Mouse (Mus musculus): ENCODE results near the gene Tmem88. TPM values are rescaled to one million over a fixed set of nuclear protein-coding genes. Genes with fewer than 3 reads are reported as not detected.
A peak's percentile ranks its signal among the peaks of the same experiment; 100 is the strongest.

The Tmem88 gene
- polyA plus RNA-seq, 1 experiment from 2014 or later, result 4.7 TPM

DNA sequence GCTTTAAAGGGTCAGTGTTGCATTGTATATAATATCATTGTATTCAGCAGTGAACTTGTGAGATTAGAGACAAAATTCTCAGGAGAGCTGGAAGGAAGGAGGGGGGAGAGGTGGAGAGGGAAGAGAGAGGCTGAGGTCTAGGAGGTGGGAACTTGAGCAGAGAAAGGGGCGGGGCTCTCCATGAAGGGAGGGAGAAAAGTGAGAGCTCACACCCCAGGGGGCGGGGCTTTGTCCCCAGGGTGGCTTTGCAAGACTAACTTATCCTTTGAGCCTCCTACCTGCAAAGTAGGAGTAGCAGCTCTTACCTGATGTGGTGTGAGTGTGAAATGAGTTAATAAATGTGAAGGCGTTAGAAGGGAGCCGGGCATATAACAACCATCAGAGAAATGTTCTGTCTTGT is 30.7 kb upstream of the Tmem88 start:
- no peaks in the 10 kb centered on the region for H3K36me3 ChIP-seq (ENCODE audit: control insufficient read depth, insufficient read depth, low read length)
- H3K27me3 ChIP-seq (replicated peaks; ENCODE audit: control insufficient read depth, insufficient read depth, low read length), result no peaks in the 10 kb centered on the region
- H3K4me1 ChIP-seq (ENCODE audit: control insufficient read depth, insufficient read depth, low read length), result no peaks in the 10 kb centered on the region
- no peak for DNase-seq (ENCODE audit: low spot score)
- H3K9me3 ChIP-seq (replicated peaks; ENCODE audit: control insufficient read depth, low read length), result no peaks in the 10 kb centered on the region
- H3K9ac ChIP-seq (ENCODE audit: low read length), result no peak overlapping the region
- 34% methylated on average over 4 of the region's 4 CpGs for WGBS
- H3K27ac ChIP-seq (ENCODE audit: low read depth, low read length), result no peak overlapping the region
- no peak overlapping the region for H3K4me2 ChIP-seq (ENCODE audit: low read length)
- ATAC-seq, result no peak
- no peak overlapping the region for H3K4me3 ChIP-seq (ENCODE audit: low read depth, low read length)

GRCm38 (mm10) chr11:69426246-69426645 is 28.2 kb upstream of the Tmem88 start:
- no peak overlapping the region for H3K27ac ChIP-seq (ENCODE audit: low read depth, low read length)
- H3K27me3 ChIP-seq (replicated peaks; ENCODE audit: control insufficient read depth, insufficient read depth, low read length), result peaks cover 17% of the 10 kb centered on the region
- no peaks in the 10 kb centered on the region for H3K9me3 ChIP-seq (replicated peaks; ENCODE audit: control insufficient read depth, low read length)
- no peaks in the 10 kb centered on the region for H3K4me1 ChIP-seq (ENCODE audit: control insufficient read depth, insufficient read depth, low read length)
- 72% methylated on average over 2 of the region's 2 CpGs for WGBS
- DNase-seq (ENCODE audit: low spot score) (no peak), ATAC-seq (no peak)
- no peak overlapping the region for H3K4me2 ChIP-seq (ENCODE audit: low read length)
- no peak overlapping the region for H3K9ac ChIP-seq (ENCODE audit: low read length)
- no peaks in the 10 kb centered on the region for H3K36me3 ChIP-seq (ENCODE audit: control insufficient read depth, insufficient read depth, low read length)
- H3K4me3 ChIP-seq (ENCODE audit: low read depth, low read length), result no peak overlapping the region

DNA sequence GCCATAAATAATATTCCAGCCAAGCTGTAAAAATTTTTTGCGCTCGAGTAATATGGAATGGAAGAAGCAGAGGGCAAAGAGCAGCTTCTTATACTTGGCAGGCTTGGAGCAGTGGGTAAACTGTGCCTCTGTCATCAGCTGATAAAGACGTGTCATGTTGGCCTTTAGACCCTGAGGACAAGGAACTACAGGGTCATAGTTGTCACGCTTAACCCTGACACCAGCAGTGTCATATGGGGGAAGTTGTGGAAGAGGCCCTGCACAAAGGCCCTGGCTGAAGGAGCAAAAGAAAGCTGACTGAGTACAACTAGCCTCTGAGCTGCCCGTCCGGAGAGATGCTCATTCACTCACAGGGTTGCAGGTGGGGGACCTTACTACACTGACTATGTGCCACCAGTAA is 25.9 kb upstream of the Tmem88 start:
- Histone ChIP-seq H3K9me3 (replicated peaks; ENCODE audit: control insufficient read depth, low read length) (no peaks in the 10 kb centered on the region), H3K4me2 (ENCODE audit: low read length) (no peak overlapping the region), H3K27ac (ENCODE audit: low read depth, low read length) (no peak overlapping the region), H3K36me3 (ENCODE audit: control insufficient read depth, insufficient read depth, low read length) (no peaks in the 10 kb centered on the region), H3K4me1 (ENCODE audit: control insufficient read depth, insufficient read depth, low read length) (peaks cover 16% of the 10 kb centered on the region), H3K27me3 (replicated peaks; ENCODE audit: control insufficient read depth, insufficient read depth, low read length) (peaks cover 25% of the 10 kb centered on the region), H3K9ac (ENCODE audit: low read length) (no peak overlapping the region), H3K4me3 (ENCODE audit: low read depth, low read length) (no peak overlapping the region)
- ATAC-seq (no peak), DNase-seq (ENCODE audit: low spot score) (no peak)
- 81% methylated on average over 6 of the region's 6 CpGs for WGBS

DNA sequence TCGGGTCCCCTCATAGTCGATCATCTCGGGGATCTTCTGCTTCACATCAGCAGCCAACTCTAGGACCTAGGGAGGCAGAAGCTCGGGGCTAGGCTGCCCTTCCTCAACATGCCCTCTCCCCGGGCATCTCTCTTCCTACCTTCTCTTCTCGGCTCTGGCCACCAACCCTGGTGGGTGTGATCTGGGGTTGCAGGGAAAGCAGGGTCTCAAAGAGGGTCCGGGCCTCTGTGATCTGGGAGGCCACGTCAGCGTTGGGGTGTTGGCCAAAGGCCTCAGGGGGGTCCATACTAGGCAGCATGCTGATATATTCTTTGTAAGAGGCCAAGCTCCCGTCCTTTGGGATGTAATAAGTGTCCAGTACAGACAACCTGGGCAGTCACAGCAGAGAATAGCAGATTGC is 24.8 kb upstream of the Tmem88 start:
- 88% methylated on average over 10 of the region's 10 CpGs for WGBS
- Histone ChIP-seq H3K4me3 (ENCODE audit: low read depth, low read length) (no peak overlapping the region), H3K36me3 (ENCODE audit: control insufficient read depth, insufficient read depth, low read length) (no peaks in the 10 kb centered on the region), H3K9me3 (replicated peaks; ENCODE audit: control insufficient read depth, low read length) (no peaks in the 10 kb centered on the region), H3K27me3 (replicated peaks; ENCODE audit: control insufficient read depth, insufficient read depth, low read length) (peaks cover 25% of the 10 kb centered on the region), H3K27ac (ENCODE audit: low read depth, low read length) (no peak overlapping the region), H3K4me1 (ENCODE audit: control insufficient read depth, insufficient read depth, low read length) (peaks cover 20% of the 10 kb centered on the region), H3K4me2 (ENCODE audit: low read length) (no peak overlapping the region), H3K9ac (ENCODE audit: low read length) (no peak overlapping the region)
- ATAC-seq (no peak), DNase-seq (ENCODE audit: low spot score) (no peak)

DNA sequence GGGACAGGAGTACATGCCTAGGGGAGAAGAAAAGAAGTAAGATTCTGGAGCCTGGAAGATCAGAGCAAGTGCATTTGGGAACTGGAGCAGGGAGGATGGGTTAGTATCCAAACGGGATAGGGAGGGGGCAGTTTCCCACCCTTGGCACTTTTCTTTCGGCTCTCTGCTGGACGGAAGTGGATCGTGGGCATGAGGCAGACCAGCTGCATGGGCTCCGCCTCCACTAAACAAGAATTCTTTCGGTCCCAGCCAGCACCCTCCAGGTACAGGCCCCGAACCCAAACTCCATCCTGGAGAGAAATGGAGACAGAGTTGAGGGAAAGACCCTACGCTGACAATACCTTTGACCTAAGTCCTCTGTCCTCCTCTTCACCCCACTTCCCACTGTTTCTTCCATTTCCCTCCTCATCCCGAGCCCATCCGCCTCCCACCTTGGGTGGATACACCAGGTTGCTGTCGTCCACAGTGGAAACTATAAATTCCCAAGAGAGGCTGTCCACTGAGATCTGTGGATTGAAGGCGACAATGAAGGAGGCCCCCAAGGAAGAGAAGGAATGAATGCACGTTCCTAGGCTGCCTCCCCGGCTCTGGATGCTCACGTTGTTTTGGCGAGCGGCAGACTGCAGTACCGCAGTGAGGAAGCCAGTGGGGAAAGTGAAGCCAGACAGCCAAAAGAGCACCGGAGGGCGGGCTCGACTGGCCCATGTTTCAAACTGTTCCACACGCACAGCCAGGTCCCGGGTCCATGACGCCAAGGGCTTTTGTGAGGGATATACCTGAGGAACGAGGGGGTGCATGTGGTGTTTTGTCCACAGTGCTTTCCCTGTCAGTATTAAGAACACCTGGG is 23.3 kb upstream of the Tmem88 start:
- ATAC-seq, result no peak
- Histone ChIP-seq H3K4me3 (ENCODE audit: low read depth, low read length) (no peak overlapping the region), H3K36me3 (ENCODE audit: control insufficient read depth, insufficient read depth, low read length) (no peaks in the 10 kb centered on the region), H3K4me1 (ENCODE audit: control insufficient read depth, insufficient read depth, low read length) (peaks cover 29% of the 10 kb centered on the region), H3K27ac (ENCODE audit: low read depth, low read length) (no peak overlapping the region), H3K27me3 (replicated peaks; ENCODE audit: control insufficient read depth, insufficient read depth, low read length) (peaks cover 25% of the 10 kb centered on the region), H3K9me3 (replicated peaks; ENCODE audit: control insufficient read depth, low read length) (no peaks in the 10 kb centered on the region), H3K9ac (ENCODE audit: low read length) (no peak overlapping the region), H3K4me2 (ENCODE audit: low read length) (no peak overlapping the region)
- DNase-seq (ENCODE audit: low spot score), result no peak
- 11% methylated on average over 25 of the region's 25 CpGs for WGBS

DNA sequence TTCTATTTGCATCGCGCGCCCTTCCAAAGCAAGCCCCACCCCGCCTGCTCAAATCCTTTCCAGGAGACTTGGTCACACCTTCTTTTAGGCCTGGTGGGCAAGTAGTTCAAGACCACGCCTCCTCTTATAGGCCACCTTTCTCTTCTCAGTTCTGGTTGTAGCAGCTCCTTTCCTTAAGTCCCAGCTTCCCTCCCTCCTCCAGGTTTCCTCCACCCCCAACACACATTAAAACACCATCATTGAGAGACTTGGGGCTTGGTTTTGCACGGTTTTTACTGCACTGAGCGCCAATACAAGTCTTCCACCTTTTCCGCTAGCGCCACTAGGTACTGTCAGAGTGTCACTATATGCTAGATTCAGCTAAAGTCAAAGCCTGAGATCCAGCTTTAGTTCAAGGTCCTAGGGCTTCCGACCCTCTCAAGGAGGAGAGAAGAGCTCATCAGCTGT is 22.5 kb upstream of the Tmem88 start:
- H3K4me1 ChIP-seq (ENCODE audit: control insufficient read depth, insufficient read depth, low read length), result peaks cover 29% of the 10 kb centered on the region

GRCm38 (mm10) chr11:69419813-69420553 is 21.9 kb upstream of the Tmem88 start:
- H3K27me3 ChIP-seq (replicated peaks; ENCODE audit: control insufficient read depth, insufficient read depth, low read length), result peaks cover 25% of the 10 kb centered on the region
- no peak for DNase-seq (ENCODE audit: low spot score)
- H3K4me1 ChIP-seq (ENCODE audit: control insufficient read depth, insufficient read depth, low read length), result peaks cover 29% of the 10 kb centered on the region
- H3K36me3 ChIP-seq (ENCODE audit: control insufficient read depth, insufficient read depth, low read length), result no peaks in the 10 kb centered on the region
- H3K27ac ChIP-seq (ENCODE audit: low read depth, low read length), result no peak overlapping the region
- H3K9ac ChIP-seq (ENCODE audit: low read length), result peak overlapping the region; percentile 25
- WGBS, result under 1% methylated on average over 31 of the region's 31 CpGs
- no peak for ATAC-seq
- H3K4me2 ChIP-seq (ENCODE audit: low read length), result peak overlapping the region; percentile 95
- H3K4me3 ChIP-seq (ENCODE audit: low read depth, low read length), result peak overlapping the region; percentile 77
- H3K9me3 ChIP-seq (replicated peaks; ENCODE audit: control insufficient read depth, low read length), result no peaks in the 10 kb centered on the region

More for the DNA sequence above, 22.5 kb upstream of the Tmem88 start:
- Histone ChIP-seq H3K9ac (ENCODE audit: low read length) (peak overlapping the region; percentile 25), H3K27me3 (replicated peaks; ENCODE audit: control insufficient read depth, insufficient read depth, low read length) (peaks cover 25% of the 10 kb centered on the region), H3K9me3 (replicated peaks; ENCODE audit: control insufficient read depth, low read length) (no peaks in the 10 kb centered on the region), H3K27ac (ENCODE audit: low read depth, low read length) (no peak overlapping the region), H3K36me3 (ENCODE audit: control insufficient read depth, insufficient read depth, low read length) (no peaks in the 10 kb centered on the region), H3K4me3 (ENCODE audit: low read depth, low read length) (peak overlapping the region; percentile 17), H3K4me2 (ENCODE audit: low read length) (peak overlapping the region; percentile 95)
- ATAC-seq (no peak), DNase-seq (ENCODE audit: low spot score) (no peak)
- WGBS, result 7% methylated on average over 10 of the region's 10 CpGs

GRCm38 (mm10) chr11:69419443-69419812 is 21.4 kb upstream of the Tmem88 start:
- peak overlapping the region; percentile 99 for H3K27ac ChIP-seq (ENCODE audit: low read depth, low read length)
- WGBS, result under 1% methylated on average over 19 of the region's 19 CpGs
- H3K4me3 ChIP-seq (ENCODE audit: low read depth, low read length), result peak overlapping the region; percentile 77
- H3K9ac ChIP-seq (ENCODE audit: low read length), result peak overlapping the region; percentile 47
- H3K36me3 ChIP-seq (ENCODE audit: control insufficient read depth, insufficient read depth, low read length), result no peaks in the 10 kb centered on the region
- H3K9me3 ChIP-seq (replicated peaks; ENCODE audit: control insufficient read depth, low read length), result no peaks in the 10 kb centered on the region
- DNase-seq (ENCODE audit: low spot score) (no peak), ATAC-seq (no peak)
- H3K4me2 ChIP-seq (ENCODE audit: low read length), result peak overlapping the region; percentile 95
- H3K27me3 ChIP-seq (replicated peaks; ENCODE audit: control insufficient read depth, insufficient read depth, low read length), result peaks cover 25% of the 10 kb centered on the region
- H3K4me1 ChIP-seq (ENCODE audit: control insufficient read depth, insufficient read depth, low read length), result peaks cover 35% of the 10 kb centered on the region

All from forebrain, embryonic 14.5 days (tissue).